Mouse (Mus musculus): ENCODE results near the gene Rai14. TPM values are rescaled to one million over a fixed set of nuclear protein-coding genes. Genes with fewer than 3 reads are reported as not detected.

The Rai14 gene
- total and polyA plus RNA-seq, 3 experiments = not detected

DNA sequence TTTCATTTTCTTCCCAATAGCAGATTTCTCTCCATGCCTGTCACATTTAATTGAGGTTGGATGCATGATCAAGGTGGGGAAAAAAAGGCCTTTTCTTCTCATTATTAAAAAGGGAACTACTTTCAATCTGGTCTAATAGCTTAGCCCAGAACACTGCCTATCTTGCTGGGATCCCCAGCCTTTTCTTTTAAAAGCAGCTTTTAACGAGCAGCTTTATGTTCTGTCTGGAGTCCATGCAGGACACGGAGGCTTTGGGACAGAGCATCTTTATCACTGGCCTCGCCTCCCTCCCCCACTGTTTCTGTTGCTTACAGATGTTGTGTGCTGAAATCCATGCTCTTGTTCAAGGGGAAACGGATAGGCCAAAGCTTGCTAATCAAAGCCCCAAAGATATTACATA is 32.8 kb upstream of the Rai14 start:
- no peaks in the 10 kb centered on the region for H3K79me2 ChIP-seq (ENCODE audit: control insufficient read depth, insufficient read depth, low read length, poor library complexity)
- no peaks in the 10 kb centered on the region for H3K9me3 ChIP-seq (replicated peaks; ENCODE audit: insufficient read depth, low read length)
- no peak overlapping the region for H3K27ac ChIP-seq (ENCODE audit: control insufficient read depth, low read depth, low read length)
- H3K4me3 ChIP-seq (ENCODE audit: control insufficient read depth in 1 of 2, insufficient read depth in 1 of 2, low read depth in 2 of 2, low read length in 2 of 2) = no peak overlapping the region
- TF ChIP-seq HCFC1 (IDR thresholded peaks at IDR 0.05; ENCODE audit: low read depth, low read length) = no peak
- TF ChIP-seq MXI1 (IDR thresholded peaks at IDR 0.05; ENCODE audit: low read depth, low read length) = no peak
- TF ChIP-seq ZKSCAN1 (IDR thresholded peaks at IDR 0.05; ENCODE audit: low read depth, low read length) = no peak
- TF ChIP-seq JUND (IDR thresholded peaks at IDR 0.05; ENCODE audit: low read depth, low read length) = no peak
- TF ChIP-seq GABPA (IDR thresholded peaks at IDR 0.05; ENCODE audit: low read depth, low read length) = no peak
- TF ChIP-seq ELF1 (IDR thresholded peaks at IDR 0.05; ENCODE audit: low read depth, low read length) = no peak
- no peak for TF ChIP-seq MAFK (IDR thresholded peaks at IDR 0.05; ENCODE audit: borderline replicate concordance, low read depth, low read length)
- TF ChIP-seq EP300 (IDR thresholded peaks at IDR 0.05; ENCODE audit: low read depth in 1 of 2, low read length in 2 of 2) = no peak
- TF ChIP-seq ZMIZ1 (IDR thresholded peaks at IDR 0.05; ENCODE audit: low read depth, low read length) = no peak
- TF ChIP-seq MAX (IDR thresholded peaks at IDR 0.05; ENCODE audit: low read length) = no peak
- TF ChIP-seq ETS1 (IDR thresholded peaks at IDR 0.05; ENCODE audit: low read depth, low read length) = no peak
- no peak for TF ChIP-seq ZC3H11A (IDR thresholded peaks at IDR 0.05; ENCODE audit: low read depth, low read length)
- H3K27me3 ChIP-seq (ENCODE audit: control insufficient read depth in 1 of 2, insufficient read depth in 2 of 2, low read length in 2 of 2) = no peaks in the 10 kb centered on the region
- 0 out of 4 replicates have a peak, but pooled peaks cover 0 to 2% of the 10 kb centered on the region in 2 experiments for H3K4me1 ChIP-seq (ENCODE audit: control insufficient read depth in 1 of 2, insufficient read depth in 2 of 2, low read length in 2 of 2)
- H3K36me3 ChIP-seq (ENCODE audit: control insufficient read depth in 1 of 2, insufficient read depth in 2 of 2, low read length in 2 of 2) = no peaks in the 10 kb centered on the region; a peak in 1 of 4 replicates
- DNase-seq (ENCODE audit: low read depth, low spot score) = no peak
- no peak overlapping the region for H3K9ac ChIP-seq (ENCODE audit: control insufficient read depth, low read depth, low read length, poor library complexity, severe bottlenecking)

DNA sequence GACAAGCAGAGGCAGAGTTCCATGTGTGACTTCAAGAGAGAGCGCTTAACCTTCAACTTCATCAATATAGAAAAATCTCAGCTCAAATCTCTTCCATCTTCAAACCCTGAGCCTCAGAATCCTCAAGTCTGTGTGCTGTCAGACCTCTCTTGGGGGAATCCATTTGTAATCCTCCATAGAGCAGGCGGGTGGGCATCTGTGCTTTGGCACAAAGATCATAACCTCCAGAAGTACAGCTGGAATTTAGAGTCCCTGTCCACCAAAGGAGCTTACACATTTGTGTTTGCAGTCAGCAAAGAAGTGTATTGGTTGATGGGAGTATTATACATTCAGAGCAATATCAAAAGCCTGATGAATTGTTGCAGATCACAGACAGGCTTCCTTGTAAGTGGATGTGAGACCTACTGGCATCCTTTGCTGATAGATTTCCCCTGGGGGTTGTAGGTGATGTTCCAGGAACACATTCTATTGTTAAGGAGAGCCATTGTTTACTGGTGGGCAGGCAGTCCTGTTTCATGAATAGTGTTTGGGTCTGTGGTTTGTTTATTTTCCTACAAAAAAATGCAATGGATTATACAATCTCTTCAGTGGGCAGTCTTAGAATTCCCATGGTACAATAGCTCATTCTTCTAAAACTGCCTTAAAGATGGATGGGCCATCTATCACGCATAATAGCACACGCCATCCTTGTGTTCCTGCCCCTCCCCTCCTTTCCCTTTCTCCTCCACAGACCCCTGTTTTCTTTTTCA is 32.1 kb upstream of the Rai14 start:
- Histone ChIP-seq H3K79me2 (ENCODE audit: control insufficient read depth, insufficient read depth, low read length, poor library complexity) (no peaks in the 10 kb centered on the region), H3K4me1 (ENCODE audit: control insufficient read depth in 1 of 2, insufficient read depth in 2 of 2, low read length in 2 of 2) (0 out of 4 replicates have a peak, but pooled peaks cover 0 to 2% of the 10 kb centered on the region in 2 experiments), H3K27me3 (ENCODE audit: control insufficient read depth in 1 of 2, insufficient read depth in 2 of 2, low read length in 2 of 2) (no peaks in the 10 kb centered on the region), H3K4me3 (ENCODE audit: control insufficient read depth in 1 of 2, insufficient read depth in 1 of 2, low read depth in 2 of 2, low read length in 2 of 2) (no peak overlapping the region), H3K36me3 (ENCODE audit: control insufficient read depth in 1 of 2, insufficient read depth in 2 of 2, low read length in 2 of 2) (no peaks in the 10 kb centered on the region; a peak in 1 of 4 replicates), H3K9me3 (replicated peaks; ENCODE audit: insufficient read depth, low read length) (no peaks in the 10 kb centered on the region), H3K27ac (ENCODE audit: control insufficient read depth, low read depth, low read length) (no peak overlapping the region), H3K9ac (ENCODE audit: control insufficient read depth, low read depth, low read length, poor library complexity, severe bottlenecking) (no peak overlapping the region)
- no peak for DNase-seq (ENCODE audit: low read depth, low spot score)
- no peak for TF ChIP-seq E2F4 (IDR thresholded peaks at IDR 0.05; ENCODE audit: borderline replicate concordance, low read depth, low read length)
- no peak for TF ChIP-seq RCOR1 (IDR thresholded peaks at IDR 0.05; ENCODE audit: low read depth, low read length)
- TF ChIP-seq JUND (IDR thresholded peaks at IDR 0.05; ENCODE audit: low read depth, low read length) = no peak
- TF ChIP-seq UBTF (IDR thresholded peaks at IDR 0.05; ENCODE audit: borderline replicate concordance, insufficient read depth, low read depth, low read length) = no peak
- no peak for TF ChIP-seq TAL1 (IDR thresholded peaks at IDR 0.05; ENCODE audit: low read length)
- no peak for TF ChIP-seq ZNF384 (IDR thresholded peaks at IDR 0.05; ENCODE audit: low read depth, low read length)
- TF ChIP-seq MEF2A (IDR thresholded peaks at IDR 0.05; ENCODE audit: extremely low read depth, insufficient replicate concordance, low read depth, low read length, poor library complexity, severe bottlenecking) = no peak
- no peak for TF ChIP-seq EP300 (IDR thresholded peaks at IDR 0.05; ENCODE audit: low read depth in 1 of 2, low read length in 2 of 2)
- no peak for TF ChIP-seq MYB (IDR thresholded peaks at IDR 0.05; ENCODE audit: low read depth, low read length)
- no peak for TF ChIP-seq ZC3H11A (IDR thresholded peaks at IDR 0.05; ENCODE audit: low read depth, low read length)
- TF ChIP-seq USF1 (IDR thresholded peaks at IDR 0.05; ENCODE audit: low read depth, low read length) = no peak
- TF ChIP-seq GATA1 (IDR thresholded peaks at IDR 0.05; ENCODE audit: low read depth, low read length) = no peak
- no peak for TF ChIP-seq HCFC1 (IDR thresholded peaks at IDR 0.05; ENCODE audit: low read depth, low read length)
- no peak for TF ChIP-seq CHD1 (IDR thresholded peaks at IDR 0.05; ENCODE audit: low read depth, low read length)

Measured in MEL (cell line).